Mouse (Mus musculus) CH12.LX (cell line): ENCODE data around the gene Stap2. TPM values are rescaled to one million over a fixed set of nuclear protein-coding genes. Genes with fewer than 3 reads are reported as not detected.
A peak's percentile ranks its signal among the peaks of the same experiment; 100 is the strongest.

Experiments
- DNase-seq: peaks from one replicate; pipeline ENCODE4 v3.0.0-alpha.2; 2013; ENCODE audit errors: extremely low read depth
- H3K27ac ChIP-seq: 2 replicates; pipeline ENCODE4 v1.5.1; 2012; ENCODE audit warnings: low read depth, mild to moderate bottlenecking, control low read depth, moderate library complexity; ENCODE audit not compliant: insufficient read depth
- H3K27me3 ChIP-seq: replicated peaks from 2 replicates; pipeline ENCODE3; 2012; ENCODE audit warnings: inconsistent platforms
- H3K36me3 ChIP-seq, 2 experiments: replicated peaks in 1 of 2; 2 replicates each; pipeline versions ENCODE3 to v1.6.1; 2012; ENCODE audit warnings: inconsistent platforms in 1 of 2, low read length in 1 of 2, mild to moderate bottlenecking in 1 of 2, mixed read lengths in 1 of 2, moderate library complexity in 1 of 2; ENCODE audit not compliant: control insufficient read depth in 1 of 2, insufficient read depth in 1 of 2
- H3K4me1 ChIP-seq, 2 experiments: 2 replicates each; pipeline ENCODE4 v1.6.1; 2012; ENCODE audit warnings: inconsistent platforms in 1 of 2, moderate library complexity in 1 of 2; ENCODE audit not compliant: insufficient read depth in 2 of 2, control insufficient read depth in 1 of 2
- H3K4me2 ChIP-seq: 2 replicates; pipeline ENCODE4 v1.6.1; 2012; ENCODE audit warnings: low read depth, mild to moderate bottlenecking, control low read depth; ENCODE audit not compliant: poor library complexity, insufficient read depth, severe bottlenecking
- H3K4me3 ChIP-seq, 3 experiments: fragments of 150-350 bp in 1 of 3; sonication (generic) in 1 of 3; replicated peaks in 1 of 3; 2 replicates each; pipeline versions ENCODE3 to v1.5.1; 2011 to 2012; ENCODE audit warnings: low read depth in 2 of 3, low read length in 2 of 3, mild to moderate bottlenecking in 2 of 3, moderate library complexity in 2 of 3, control low read depth in 1 of 3, improper control_type of control experiment in 1 of 3, inconsistent platforms in 1 of 3, mixed read lengths in 1 of 3; ENCODE audit not compliant: poor library complexity in 1 of 3
- H3K79me2 ChIP-seq: replicated peaks from 2 replicates; pipeline ENCODE4 v1.6.1; 2012; ENCODE audit warnings: mild to moderate bottlenecking, moderate library complexity; ENCODE audit not compliant: control insufficient read depth, poor library complexity, insufficient read depth, severe bottlenecking; ENCODE audit errors: extremely low read depth
- H3K9ac ChIP-seq: 2 replicates; pipeline ENCODE4 v1.6.1; 2012; ENCODE audit warnings: low read depth, mild to moderate bottlenecking, control low read depth, moderate library complexity; ENCODE audit not compliant: insufficient read depth
- H3K9me3 ChIP-seq: replicated peaks from 2 replicates; pipeline ENCODE3; 2012; ENCODE audit warnings: low read length, inconsistent platforms, mixed read lengths
- CHD2 ChIP-seq: IDR thresholded peaks from 2 replicates; pipeline ENCODE4 v1.6.1; 2011; ENCODE audit warnings: low read length, improper control_type of control experiment
- EP300 ChIP-seq: IDR thresholded peaks from 2 replicates; pipeline ENCODE4 v1.6.1; 2011; ENCODE audit warnings: low read length, improper control_type of control experiment
- MAZ ChIP-seq: IDR thresholded peaks from 2 replicates; pipeline ENCODE4 v1.6.1; 2012; ENCODE audit warnings: low read depth, mild to moderate bottlenecking, inconsistent platforms, low read length, improper control_type of control experiment, moderate library complexity
- MXI1 ChIP-seq: IDR thresholded peaks from 2 replicates; pipeline ENCODE4 v1.6.1; 2011; ENCODE audit warnings: mild to moderate bottlenecking, low read depth, low read length, improper control_type of control experiment
- MYC ChIP-seq: IDR thresholded peaks from 2 replicates; pipeline ENCODE4 v1.6.1; 2011; ENCODE audit warnings: low read depth, mild to moderate bottlenecking, improper control_type of control experiment, low read length
- POLR2AphosphoS2 ChIP-seq: IDR thresholded peaks from 2 replicates; pipeline ENCODE4 v1.6.1; 2011; ENCODE audit warnings: low read depth, low read length, improper control_type of control experiment
- RAD21 ChIP-seq: IDR thresholded peaks from 2 replicates; pipeline ENCODE4 v1.6.1; 2011; ENCODE audit warnings: low read depth, mild to moderate bottlenecking, low read length, improper control_type of control experiment, moderate library complexity
- SMC3 ChIP-seq: IDR thresholded peaks from 2 replicates; pipeline ENCODE4 v1.6.1; 2011; ENCODE audit warnings: low read depth, low read length, improper control_type of control experiment
- TCF12 ChIP-seq: IDR thresholded peaks from 2 replicates; pipeline ENCODE4 v1.6.1; 2014; ENCODE audit warnings: low read depth, mild to moderate bottlenecking, inconsistent platforms, low read length, improper control_type of control experiment
- UBTF ChIP-seq: IDR thresholded peaks from 2 replicates; pipeline ENCODE4 v1.6.1; 2012; ENCODE audit warnings: low read depth, mild to moderate bottlenecking, inconsistent platforms, low read length, improper control_type of control experiment, moderate library complexity
- USF2 ChIP-seq: conservative IDR thresholded peaks from 2 replicates; pipeline ENCODE4 v1.6.1; 2011; ENCODE audit warnings: low read depth, low read length, improper control_type of control experiment
- ZC3H11A ChIP-seq: IDR thresholded peaks from 2 replicates; pipeline ENCODE4 v1.6.1; 2012; ENCODE audit warnings: low read depth, mild to moderate bottlenecking, inconsistent platforms, low read length, improper control_type of control experiment
- ZKSCAN1 ChIP-seq: IDR thresholded peaks from 2 replicates; pipeline ENCODE4 v1.6.1; 2012; ENCODE audit warnings: low read depth, inconsistent platforms, low read length, improper control_type of control experiment, borderline replicate concordance
- ZNF384 ChIP-seq: IDR thresholded peaks from 2 replicates; pipeline ENCODE4 v1.6.1; 2012; ENCODE audit warnings: low read depth, low read length, improper control_type of control experiment, inconsistent platforms
- dilution Hi-C: fragments of 300-500 bp; cut with MboI; formaldehyde crosslinking; loops from 2 replicates; pipeline ENCODE4 v1.14.3; 2020; ENCODE audit warnings: low sequenced_read_pairs; ENCODE audit not compliant: extremely low pct_unique_long_range_greater_than_20kb, extremely low pct_ligation_motif_present
- in situ Hi-C: fragments of 300-500 bp; cut with MboI; formaldehyde crosslinking; loops from 3 replicates; pipeline ENCODE4 v1.14.3; 2019; ENCODE audit warnings: low sequenced_read_pairs, low pct_ligation_motif_present, low pct_unique_long_range_greater_than_20kb, mixed read lengths
- polyA plus RNA-seq: library from polyadenylated mRNA; unstranded; fragments of >175 nt; gene quantifications from 2 replicates; pipeline ENCODE4 v1.2.1, GENCODE M21; 2012; ENCODE audit warnings: low read depth; ENCODE audit not compliant: insufficient read length
- total RNA-seq, 2 experiments: library from RNA; depleted of rRNA; stranded (reverse); fragments of 300-350 nt in 1 of 2; fragments of >200 nt in 1 of 2; gene quantifications; 2 replicates each; pipeline ENCODE4 v1.2.3; 2012 to 2014

Stap2 gene
- total and polyA plus RNA-seq, 3 experiments, result 0.51 to 3.2 (median 0.52) TPM

DNA sequence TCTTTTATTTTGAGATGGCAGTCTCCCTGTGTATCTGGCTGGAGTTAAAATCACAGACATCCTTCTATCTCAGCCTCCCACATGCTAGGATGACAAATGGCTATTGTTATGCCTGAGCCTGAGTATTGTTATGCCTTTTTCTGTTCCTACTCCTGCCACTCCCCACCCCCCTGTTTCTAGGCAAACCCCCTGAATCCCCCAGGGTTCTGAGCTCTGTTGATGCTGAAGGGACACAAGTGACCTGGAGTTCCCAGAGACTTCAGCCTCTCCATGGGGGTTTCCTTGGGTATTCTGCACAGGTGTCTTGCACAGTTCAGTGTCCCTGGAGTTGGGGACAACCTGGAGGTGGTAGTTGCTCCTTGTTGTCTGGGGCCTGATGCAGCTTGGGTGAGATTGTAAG, 53.3 kb downstream of the Stap2 start:
- in situ Hi-C loops (loop anchor here (10.0 kb wide), 1 partner anchor 57 kb away; the partner anchor contains the start of gene Zfp959), dilution Hi-C loops (no loop called here)
- peak; percentile 73 for DNase-seq
- peaks cover 23 to 29% of the 10 kb centered on the region in 2 experiments for H3K36me3 ChIP-seq
- H3K4me1 ChIP-seq, result peaks cover 38 to 64% of the 10 kb centered on the region in 2 experiments
- H3K27me3 ChIP-seq, result no peaks in the 10 kb centered on the region
- peak overlapping the region; percentile 68 to 75 (median 72) for H3K4me3 ChIP-seq
- TF ChIP-seq CHD2, result peak; percentile 51; the same call in 1 of the 2 replicates
- no peak for TF ChIP-seq MYC
- no peak; the same call in 1 of the 2 replicates for TF ChIP-seq MXI1
- 0 out of 2 replicates have a peak, but pooled peaks have one; percentile 26 for TF ChIP-seq UBTF
- no peak; the same call in 1 of the 2 replicates for TF ChIP-seq RAD21
- peak; percentile 87; the same call in 1 of the 2 replicates for TF ChIP-seq MAZ
- 0 out of 2 replicates have a peak, but pooled peaks have one; percentile 1 for TF ChIP-seq SMC3
- peak overlapping the region; percentile 97 for H3K27ac ChIP-seq
- H3K9me3 ChIP-seq, result no peaks in the 10 kb centered on the region
- H3K9ac ChIP-seq, result peak overlapping the region; percentile 11
- H3K4me2 ChIP-seq, result peak overlapping the region; percentile 42
- peaks cover 32% of the 10 kb centered on the region for H3K79me2 ChIP-seq

DNA sequence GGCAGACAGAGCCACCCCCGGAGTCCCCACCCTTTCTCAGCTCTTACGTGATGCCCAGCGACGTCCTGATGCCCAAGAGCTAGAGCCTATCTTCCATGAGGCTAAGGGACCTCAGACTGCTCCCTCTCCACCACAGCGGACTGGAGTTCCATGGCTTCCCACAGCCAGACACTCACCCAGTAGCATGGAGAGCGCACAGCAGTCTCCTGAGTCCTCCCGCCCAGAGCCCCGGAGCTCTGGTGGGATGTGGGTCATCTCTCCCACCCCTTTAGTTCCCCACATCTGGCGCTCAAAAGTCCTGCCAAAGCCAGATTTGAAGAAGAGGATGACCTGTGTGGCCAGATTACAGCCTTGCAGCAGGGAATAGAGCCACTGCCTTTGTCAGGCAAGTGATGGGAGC, 54.8 kb downstream of the Stap2 start:
- no peak overlapping the region for H3K4me2 ChIP-seq
- peaks cover 28% of the 10 kb centered on the region for H3K79me2 ChIP-seq
- no peak overlapping the region for H3K4me3 ChIP-seq
- no peak overlapping the region for H3K9ac ChIP-seq
- no peaks in the 10 kb centered on the region for H3K9me3 ChIP-seq
- H3K4me1 ChIP-seq, result peaks cover 34 to 63% of the 10 kb centered on the region in 2 experiments
- in situ Hi-C loops (loop anchor here (10.0 kb wide), 1 partner anchor 56 kb away; the partner anchor contains the start of gene Zfp959), dilution Hi-C loops (no loop called here)
- peak overlapping the region; percentile 84 for H3K27ac ChIP-seq
- no peak for DNase-seq
- no peaks in the 10 kb centered on the region for H3K27me3 ChIP-seq
- peaks cover 12 to 16% of the 10 kb centered on the region in 2 experiments for H3K36me3 ChIP-seq
- TF ChIP-seq ZC3H11A (no peak), EP300 (no peak), MXI1 (no peak), ZNF384 (no peak), POLR2AphosphoS2 (no peak), TCF12 (no peak), USF2 (no peak), ZKSCAN1 (no peak)
